Mouse (Mus musculus): ENCODE results near the gene Olfr550. TPM values are rescaled to one million over a fixed set of nuclear protein-coding genes. Genes with fewer than 3 reads are reported as not detected.

The Olfr550 gene
- not detected for total RNA-seq (2023)

GRCm38 (mm10) chr7:102571142-102571541, at the start of gene Olfr550:
Olfr550 (plus strand) TSS chr7:102571442.

GRCm38 (mm10) chr7:102534449-102534848, 36.8 kb upstream of the Olfr550 start, which contains the start of gene Olfr547:
Olfr547 (plus strand) TSS chr7:102534749.

DNA sequence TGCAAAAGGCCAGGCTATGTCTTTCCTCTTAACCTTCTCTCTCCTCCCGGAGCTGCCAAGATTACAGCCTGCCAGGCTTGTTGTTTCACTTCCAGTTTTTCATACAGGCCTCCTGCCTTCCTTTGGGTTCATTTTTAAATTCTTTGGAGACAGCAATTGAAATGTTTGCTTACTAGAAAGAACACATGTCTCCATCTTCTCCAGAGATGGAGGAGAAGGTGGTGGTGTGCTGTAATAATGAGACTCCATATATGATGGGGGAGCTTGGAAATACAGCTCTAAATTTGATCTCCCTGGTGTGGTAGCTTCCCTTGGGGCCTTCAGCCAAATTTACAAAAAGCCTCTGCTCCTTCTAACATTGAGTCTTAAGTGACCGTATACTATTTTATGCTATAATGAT, 30.6 kb upstream of the Olfr550 start, which contains the start of gene Olfr548-ps1:
Gene Olfr548-ps1, plus strand, starts transcription at position 301 of the 400 bp plus-strand sequence.

DNA sequence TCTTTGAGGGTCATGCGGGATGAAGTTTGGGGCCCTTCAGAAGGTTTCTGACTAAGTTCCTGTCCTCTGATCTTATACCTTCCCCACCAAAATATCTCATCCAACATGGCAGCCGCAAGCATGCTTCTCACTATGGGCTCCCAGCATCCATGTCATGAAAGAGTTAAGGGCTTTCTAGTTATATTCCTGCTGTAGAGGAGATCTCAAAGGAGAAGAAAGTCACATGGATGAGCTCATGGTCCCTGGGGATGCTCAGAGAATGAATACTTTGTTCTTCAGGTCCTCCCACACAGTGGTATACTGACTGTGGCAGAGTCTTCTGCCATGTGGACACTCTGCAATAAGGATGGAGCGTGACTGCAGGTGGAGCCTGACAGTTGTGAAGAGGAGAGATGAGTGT, 21.7 kb upstream of the Olfr550 start, which contains the start of gene Olfr549:
Gene Olfr549, plus strand, starts transcription at position 301 of the 400 bp plus-strand sequence.

GRCm38 (mm10) chr7:102564999-102565997, 5.9 kb upstream of the Olfr550 start, which contains the start of gene Trim21:
Trim21 (minus strand) TSS chr7:102565486.

DNA sequence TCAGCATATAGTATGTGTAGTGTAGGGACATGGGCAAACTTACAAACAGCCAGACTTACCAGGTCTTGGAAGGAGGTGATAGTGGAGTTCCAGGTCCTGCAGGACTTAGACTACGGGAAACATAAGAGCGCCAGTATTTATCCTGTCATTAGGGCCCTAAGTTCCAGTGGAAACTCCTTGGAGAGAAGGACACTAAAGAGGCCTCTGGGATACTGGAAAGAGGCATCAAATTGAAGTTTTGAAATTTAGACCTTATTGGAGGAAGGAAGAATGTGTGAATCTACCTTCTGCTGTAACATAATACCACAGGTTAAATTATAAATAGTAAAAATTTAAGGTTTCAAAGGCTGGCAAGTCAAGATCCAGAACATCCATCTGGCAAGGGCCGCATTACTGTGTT, 20.5 kb downstream of the Olfr550 start, which contains the start of gene Olfr551:
Gene Olfr551, minus strand, starts transcription at position 101 of the 400 bp plus-strand sequence.

DNA sequence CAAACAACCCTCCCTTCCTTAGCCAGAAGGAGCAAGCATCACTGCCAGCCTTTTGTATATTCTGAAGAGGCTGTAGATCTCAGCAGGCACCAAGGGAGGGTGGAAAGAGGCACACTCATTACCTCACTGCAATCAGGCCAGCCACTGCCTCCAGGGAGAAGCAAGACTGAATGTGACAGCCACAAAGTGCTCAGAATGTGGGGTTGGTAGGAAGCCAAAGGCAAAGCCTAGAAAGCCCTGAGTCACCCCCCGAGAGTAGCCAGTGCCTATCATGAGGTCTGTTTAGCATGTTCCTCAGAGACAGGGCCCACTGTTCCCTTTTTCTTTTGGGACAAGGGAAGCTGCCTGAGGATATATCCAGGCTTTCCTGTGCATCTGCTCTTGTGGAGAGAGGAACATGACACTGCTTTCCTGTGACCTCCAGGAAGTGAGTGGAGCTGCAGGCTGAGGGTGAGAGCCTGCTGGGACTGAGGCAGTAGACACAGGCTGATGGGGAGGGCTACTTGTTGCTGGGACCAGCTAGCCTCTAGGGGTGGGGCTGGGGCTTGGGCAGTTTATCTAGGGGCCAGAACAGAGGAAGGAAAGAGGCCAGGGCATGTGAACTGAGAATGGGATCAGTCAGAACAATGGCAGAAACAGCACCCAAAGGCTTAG, 26.3 kb downstream of the Olfr550 start, which contains the start of gene Olfr552:
Gene Olfr552, plus strand, starts transcription at position 393 of the 654 bp plus-strand sequence.

DNA sequence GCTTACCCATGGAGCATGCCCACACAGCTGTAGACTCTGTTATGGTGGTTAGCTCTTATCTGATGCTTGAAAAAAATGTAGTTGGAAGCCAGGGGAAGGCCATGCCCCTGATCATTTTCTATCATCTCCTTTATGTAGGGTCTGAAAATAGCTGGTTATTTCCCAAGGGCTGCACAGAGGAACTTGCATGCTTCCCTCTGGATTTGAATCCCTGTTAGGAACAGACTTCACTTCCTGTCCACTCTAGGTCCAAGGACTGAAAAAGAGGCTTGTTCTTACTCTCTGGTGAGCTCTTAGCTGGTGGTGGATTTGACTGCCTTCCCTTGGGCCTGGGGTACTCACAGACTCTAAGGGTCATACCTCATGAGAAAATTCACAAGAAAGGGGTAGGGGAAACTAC, 46.9 kb downstream of the Olfr550 start, which contains the start of gene Olfr553:
Gene Olfr553, minus strand, starts transcription at position 101 of the 400 bp plus-strand sequence.

Other genes with a start within 250 kb of the Olfr550 start
- gene Rrm1, start 129.7 kb upstream of the Olfr550 start, total RNA-seq (2023), result 10 to 100 TPM; 12.5 to 12.7 TPM
- gene Olfr543, start 89.8 kb upstream of the Olfr550 start, total RNA-seq (2023), result not detected
- gene Olfr544, start 83.1 kb upstream of the Olfr550 start, total RNA-seq (2023), result not detected
- gene Olfr545, start 71.9 kb upstream of the Olfr550 start, total RNA-seq (2023), result not detected
- not detected for gene Olfr547, start 36.7 kb upstream of the Olfr550 start, total RNA-seq (2023)
- gene Olfr548-ps1, start 30.5 kb upstream of the Olfr550 start, total RNA-seq (2023), result not detected
- gene Olfr549, start 21.6 kb upstream of the Olfr550 start, total RNA-seq (2023), result not detected
- 10 to 100 TPM; 19.9 to 20.8 TPM for gene Trim21, start 6.0 kb upstream of the Olfr550 start, total RNA-seq (2023)
- gene Olfr551, start 20.4 kb downstream of the Olfr550 start, total RNA-seq (2023), result not detected
- not detected for gene Olfr552, start 26.3 kb downstream of the Olfr550 start, total RNA-seq (2023)
- gene Olfr553, start 46.8 kb downstream of the Olfr550 start, total RNA-seq (2023), result not detected
- gene Olfr554, start 67.0 kb downstream of the Olfr550 start, total RNA-seq (2023), result not detected
- gene Olfr555, start 87.4 kb downstream of the Olfr550 start, total RNA-seq (2023), result not detected
- not detected for gene Olfr556, start 93.5 kb downstream of the Olfr550 start, total RNA-seq (2023)
- gene Trim68, start 115.9 kb downstream of the Olfr550 start, total RNA-seq (2023), result 1 to 10 TPM; 3.9 to 5.2 TPM
- gene Olfr557, start 124.5 kb downstream of the Olfr550 start, total RNA-seq (2023), result not detected
- gene Olfr558, start 130.8 kb downstream of the Olfr550 start, total RNA-seq (2023), result not detected
- not detected for gene Olfr33, start 147.6 kb downstream of the Olfr550 start, total RNA-seq (2023)
- gene Olfr559, start 156.0 kb downstream of the Olfr550 start, total RNA-seq (2023), result not detected
- not detected for gene Olfr560, start 187.9 kb downstream of the Olfr550 start, total RNA-seq (2023)
- gene Olfr78, start 188.0 kb downstream of the Olfr550 start, total RNA-seq (2023), result not detected
- gene Olfr561, start 199.8 kb downstream of the Olfr550 start, total RNA-seq (2023), result not detected
- not detected for gene Olfr564, start 232.0 kb downstream of the Olfr550 start, total RNA-seq (2023)